Mouse (Mus musculus): ENCODE data around the gene Hist1h4n. TPM values are rescaled to one million over a fixed set of nuclear protein-coding genes. Genes with fewer than 3 reads are reported as not detected.
A peak's percentile ranks its signal among the peaks of the same experiment; 100 is the strongest.
"Not testable (repeated sequence)": the region's sequence is repeated elsewhere in the genome, so short reads cannot be mapped to it uniquely, and the experiment has no call there.

The Hist1h4n gene
- polyA plus RNA-seq, 1 experiment from 2014 or later: 2.9 TPM

DNA sequence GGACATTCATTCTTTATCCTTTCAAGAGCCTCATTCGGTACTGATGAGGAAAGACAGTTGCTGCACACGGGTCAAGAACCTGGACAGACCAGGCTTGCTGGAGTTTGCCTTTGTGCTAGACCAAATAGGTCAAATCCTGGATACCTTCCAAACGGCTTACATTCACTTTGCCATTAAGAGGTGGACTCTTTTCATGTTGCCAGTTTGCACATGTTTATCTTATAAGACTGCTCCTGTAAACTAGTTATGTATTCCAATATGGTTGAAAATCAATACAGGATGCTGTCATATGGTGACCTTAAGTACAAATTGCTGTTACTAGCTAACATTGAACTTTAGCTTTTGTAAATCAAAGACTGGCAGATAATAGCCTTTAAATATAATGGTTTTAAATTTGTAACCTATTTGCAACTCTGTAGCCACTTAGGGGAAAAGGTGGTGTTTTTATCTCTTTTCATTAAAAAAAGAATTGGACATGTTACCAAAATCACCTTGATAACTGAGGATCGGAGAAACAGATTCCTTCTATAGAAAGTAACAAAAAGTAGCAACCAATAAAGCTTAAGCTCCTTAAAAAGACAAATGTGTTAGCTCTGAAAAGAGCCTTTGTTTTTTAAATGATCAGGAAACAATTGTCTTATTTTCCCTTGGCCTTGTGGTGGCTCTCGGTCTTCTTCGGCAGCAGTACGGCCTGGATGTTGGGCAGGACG is 45.7 kb downstream of the Hist1h4n start:
- H3K9me3 ChIP-seq (ENCODE audit: control insufficient read depth, low read length): no peaks in the 10 kb centered on the region
- peak overlapping the region; percentile 51; the same call in 1 of the 2 replicates for H3K9ac ChIP-seq (ENCODE audit: low read depth, low read length)
- H3K36me3 ChIP-seq (ENCODE audit: control insufficient read depth, insufficient read depth, low read length): no peaks in the 10 kb centered on the region
- H3K4me2 ChIP-seq (ENCODE audit: low read length): peak overlapping the region; percentile 67
- peak overlapping the region; percentile 42 for H3K4me3 ChIP-seq (ENCODE audit: low read length)
- WGBS: 4% methylated on average over 8 of the region's 8 CpGs
- no peak for ATAC-seq
- H3K27me3 ChIP-seq (replicated peaks; ENCODE audit: control insufficient read depth, insufficient read depth, low read length): no peaks in the 10 kb centered on the region
- H3K4me1 ChIP-seq (ENCODE audit: control insufficient read depth, insufficient read depth, low read depth, low read length): peaks cover 23% of the 10 kb centered on the region
- H3K27ac ChIP-seq (ENCODE audit: low read depth, low read length): peak overlapping the region; percentile 72; the same call in 1 of the 2 replicates

- H3K4me3 ChIP-seq (ENCODE audit: low read length): no peak overlapping the region
- no peak for ATAC-seq
- 0 out of 2 replicates have a peak, but pooled peaks cover 2% of the 10 kb centered on the region for H3K27me3 ChIP-seq (replicated peaks; ENCODE audit: control insufficient read depth, insufficient read depth, low read length)
- H3K9ac ChIP-seq (ENCODE audit: low read depth, low read length): no peak overlapping the region; the same call in 1 of the 2 replicates
- no peaks in the 10 kb centered on the region for H3K36me3 ChIP-seq (ENCODE audit: control insufficient read depth, insufficient read depth, low read length)
- peak overlapping the region; percentile 56 for H3K4me2 ChIP-seq (ENCODE audit: low read length)
- H3K27ac ChIP-seq (ENCODE audit: low read depth, low read length): no peak overlapping the region
- WGBS: 18% methylated on average over 6 of the region's 6 CpGs
- peaks cover 30% of the 10 kb centered on the region for H3K4me1 ChIP-seq (ENCODE audit: control insufficient read depth, insufficient read depth, low read depth, low read length)
- H3K9me3 ChIP-seq (ENCODE audit: control insufficient read depth, low read length): no peaks in the 10 kb centered on the region
Observed at GRCm38 (mm10) chr13:21784311-21784710, 47.7 kb downstream of the Hist1h4n start.

- 2% methylated on average over 9 of the region's 9 CpGs for WGBS
- no peak overlapping the region for H3K27ac ChIP-seq (ENCODE audit: low read depth, low read length)
- peaks cover 32% of the 10 kb centered on the region for H3K4me1 ChIP-seq (ENCODE audit: control insufficient read depth, insufficient read depth, low read depth, low read length)
- no peak for ATAC-seq
- H3K4me2 ChIP-seq (ENCODE audit: low read length): peak overlapping the region; percentile 56
- no peaks in the 10 kb centered on the region for H3K9me3 ChIP-seq (ENCODE audit: control insufficient read depth, low read length)
- H3K27me3 ChIP-seq (replicated peaks; ENCODE audit: control insufficient read depth, insufficient read depth, low read length): 0 out of 2 replicates have a peak, but pooled peaks cover 2% of the 10 kb centered on the region
- H3K4me3 ChIP-seq (ENCODE audit: low read length): peak overlapping the region; percentile 35
- no peaks in the 10 kb centered on the region for H3K36me3 ChIP-seq (ENCODE audit: control insufficient read depth, insufficient read depth, low read length)
- H3K9ac ChIP-seq (ENCODE audit: low read depth, low read length): no peak overlapping the region; the same call in 1 of the 2 replicates
Observed at GRCm38 (mm10) chr13:21783734-21784161, 48.2 kb downstream of the Hist1h4n start.

DNA sequence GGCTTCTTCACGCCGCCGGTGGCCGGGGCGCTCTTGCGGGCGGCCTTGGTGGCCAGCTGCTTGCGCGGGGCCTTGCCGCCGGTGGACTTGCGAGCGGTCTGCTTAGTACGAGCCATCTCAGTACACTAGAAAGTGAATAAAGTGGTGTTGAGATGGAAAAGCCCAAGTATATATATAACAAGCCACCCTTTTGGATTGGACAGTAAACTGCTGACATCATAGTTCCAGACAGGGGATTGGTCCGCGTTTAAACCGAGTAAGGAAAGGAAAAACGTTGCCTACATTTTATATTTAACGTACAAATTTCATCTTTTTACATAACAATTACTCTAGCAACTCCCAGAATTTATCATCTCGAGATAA is 48.8 kb downstream of the Hist1h4n start, which contains the start of gene Hist1h3i:
Gene Hist1h3i (minus strand): TSS at position 116 of the 363 bp plus-strand sequence.
- Histone ChIP-seq H3K27ac (ENCODE audit: low read depth, low read length) (peak within 1 kb of the TSS; percentile 68), H3K4me3 (ENCODE audit: low read length) (peak within 1 kb of the TSS; percentile 37)
- WGBS: under 1% methylated on average over 13 of the region's 20 CpGs

GRCm38 (mm10) chr13:21782361-21783254 is 49.4 kb downstream of the Hist1h4n start:
- not testable (repeated sequence) for H3K36me3 ChIP-seq (ENCODE audit: control insufficient read depth, insufficient read depth, low read length); ATAC-seq; H3K9me3 ChIP-seq (ENCODE audit: control insufficient read depth, low read length); H3K27me3 ChIP-seq (replicated peaks; ENCODE audit: control insufficient read depth, insufficient read depth, low read length)
- WGBS: under 1% methylated on average over 14 of the region's 35 CpGs
- Histone ChIP-seq H3K4me2 (ENCODE audit: low read length) (peak overlapping the region; percentile 74), H3K4me1 (ENCODE audit: control insufficient read depth, insufficient read depth, low read depth, low read length) (peaks cover 35% of the 10 kb centered on the region), H3K4me3 (ENCODE audit: low read length) (peak overlapping the region; percentile 37), H3K9ac (ENCODE audit: low read depth, low read length) (peak overlapping the region; percentile 59), H3K27ac (ENCODE audit: low read depth, low read length) (peak overlapping the region; percentile 68)

More for the DNA sequence above, 48.8 kb downstream of the Hist1h4n start, which contains the start of gene Hist1h3i:
- peaks cover 35% of the 10 kb centered on the region for H3K4me1 ChIP-seq (ENCODE audit: control insufficient read depth, insufficient read depth, low read depth, low read length)
- H3K36me3 ChIP-seq (ENCODE audit: control insufficient read depth, insufficient read depth, low read length): no peaks in the 10 kb centered on the region
- ATAC-seq: peak; percentile 82
- peak within 1 kb of the TSS; percentile 59 for H3K9ac ChIP-seq (ENCODE audit: low read depth, low read length)
- H3K9me3 ChIP-seq (ENCODE audit: control insufficient read depth, low read length): no peaks in the 10 kb centered on the region
- H3K27me3 ChIP-seq (replicated peaks; ENCODE audit: control insufficient read depth, insufficient read depth, low read length): 0 out of 2 replicates have a peak, but pooled peaks cover 2% of the 10 kb centered on the region
- H3K4me2 ChIP-seq (ENCODE audit: low read length): peak within 1 kb of the TSS; percentile 74

Small RNA genes within 50 kb of the gene (microRNA-seq; reads per million reads assigned to microRNA genes)
- gene Gm19658 (not detected), gene Gm44346 (not detected), gene Gm44466 (not detected)

Other genes with a start within 250 kb of the Hist1h4n start
- not detected in 2 replicates for gene Olfr1362, start 218.2 kb downstream of the Hist1h4n start, polyA plus RNA-seq (2015; fragmentation: Nextera tagmentation; extraction: Ambion mirVana)
- 0.05 TPM in 1 of 2 replicates, not detected in the other for gene Olfr11, start 189.7 kb downstream of the Hist1h4n start, polyA plus RNA-seq (2015; fragmentation: Nextera tagmentation; extraction: Ambion mirVana)
- gene Olfr1361, start 168.8 kb downstream of the Hist1h4n start, polyA plus RNA-seq (2015; fragmentation: Nextera tagmentation; extraction: Ambion mirVana): not detected in 2 replicates
- gene Olfr1360, start 154.8 kb downstream of the Hist1h4n start, polyA plus RNA-seq (2015; fragmentation: Nextera tagmentation; extraction: Ambion mirVana): not detected in 2 replicates
- gene Olfr1359, start 134.1 kb downstream of the Hist1h4n start, polyA plus RNA-seq (2015; fragmentation: Nextera tagmentation; extraction: Ambion mirVana): not detected in 2 replicates
- not detected in 2 replicates for gene Hist1h2bl, start 116.1 kb downstream of the Hist1h4n start, polyA plus RNA-seq (2015; fragmentation: Nextera tagmentation; extraction: Ambion mirVana)
- 5.1 and 6.5 TPM in 2 replicates for gene Hist1h2ai, start 115.8 kb downstream of the Hist1h4n start, polyA plus RNA-seq (2015; fragmentation: Nextera tagmentation; extraction: Ambion mirVana)
- gene Hist1h3h, start 114.5 kb downstream of the Hist1h4n start, polyA plus RNA-seq (2015; fragmentation: Nextera tagmentation; extraction: Ambion mirVana): 0.98 TPM in 1 of 2 replicates, not detected in the other
- 0.50 and 1.2 TPM in 2 replicates for gene Hist1h2bm, start 110.2 kb downstream of the Hist1h4n start, polyA plus RNA-seq (2015; fragmentation: Nextera tagmentation; extraction: Ambion mirVana)
- 0.35 and 0.55 TPM in 2 replicates for gene Hist1h4j, start 97.1 kb downstream of the Hist1h4n start, polyA plus RNA-seq (2015; fragmentation: Nextera tagmentation; extraction: Ambion mirVana)
- gene Hist1h4k, start 81.7 kb downstream of the Hist1h4n start, polyA plus RNA-seq (2015; fragmentation: Nextera tagmentation; extraction: Ambion mirVana): not detected in 2 replicates
- 3.3 and 4.8 TPM in 2 replicates for gene Hist1h2ak, start 78.4 kb downstream of the Hist1h4n start, polyA plus RNA-seq (2015; fragmentation: Nextera tagmentation; extraction: Ambion mirVana)
- not detected in 2 replicates for gene Hist1h2bn, start 78.1 kb downstream of the Hist1h4n start, polyA plus RNA-seq (2015; fragmentation: Nextera tagmentation; extraction: Ambion mirVana)
- gene Hist1h1b, start 51.6 kb downstream of the Hist1h4n start, polyA plus RNA-seq (2015; fragmentation: Nextera tagmentation; extraction: Ambion mirVana): 2.7 and 3.1 TPM in 2 replicates
- gene Hist1h3i, start 48.8 kb downstream of the Hist1h4n start, polyA plus RNA-seq (2015; fragmentation: Nextera tagmentation; extraction: Ambion mirVana): 19.4 and 19.7 TPM in 2 replicates
- 1.2 TPM in 1 of 2 replicates, not detected in the other for gene Hist1h2an, start 45.0 kb downstream of the Hist1h4n start, polyA plus RNA-seq (2015; fragmentation: Nextera tagmentation; extraction: Ambion mirVana)
- not detected in 2 replicates for gene Hist1h2bp, start 44.7 kb downstream of the Hist1h4n start, polyA plus RNA-seq (2015; fragmentation: Nextera tagmentation; extraction: Ambion mirVana)
- gene Hist1h2bq, start 22.0 kb downstream of the Hist1h4n start, polyA plus RNA-seq (2015; fragmentation: Nextera tagmentation; extraction: Ambion mirVana): 4.0 and 4.4 TPM in 2 replicates
- gene Hist1h2ao, start 21.7 kb downstream of the Hist1h4n start, polyA plus RNA-seq (2015; fragmentation: Nextera tagmentation; extraction: Ambion mirVana): not detected in 2 replicates
- not detected in 2 replicates for gene Hist1h4m, start 20.4 kb downstream of the Hist1h4n start, polyA plus RNA-seq (2015; fragmentation: Nextera tagmentation; extraction: Ambion mirVana)
- 530 and 568 TPM in 2 replicates for gene Hist1h2ap, start 1.3 kb upstream of the Hist1h4n start, polyA plus RNA-seq (2015; fragmentation: Nextera tagmentation; extraction: Ambion mirVana)
- 3.8 and 4.2 TPM in 2 replicates for gene Hist1h2br, start 1.5 kb upstream of the Hist1h4n start, polyA plus RNA-seq (2015; fragmentation: Nextera tagmentation; extraction: Ambion mirVana)
- gene Zfp184, start 112.9 kb upstream of the Hist1h4n start, polyA plus RNA-seq (2015; fragmentation: Nextera tagmentation; extraction: Ambion mirVana): 10.6 and 12.4 TPM in 2 replicates
- gene Pom121l2, start 149.0 kb upstream of the Hist1h4n start, polyA plus RNA-seq (2015; fragmentation: Nextera tagmentation; extraction: Ambion mirVana): not detected in 2 replicates
- not detected in 2 replicates for gene Prss16, start 177.5 kb upstream of the Hist1h4n start, polyA plus RNA-seq (2015; fragmentation: Nextera tagmentation; extraction: Ambion mirVana)
- not detected in 2 replicates for gene Hist1h2ah, start 203.4 kb upstream of the Hist1h4n start, polyA plus RNA-seq (2015; fragmentation: Nextera tagmentation; extraction: Ambion mirVana)
- 0.70 and 0.87 TPM in 2 replicates for gene Hist1h2bk, start 203.7 kb upstream of the Hist1h4n start, polyA plus RNA-seq (2015; fragmentation: Nextera tagmentation; extraction: Ambion mirVana)
- gene Hist1h4i, start 209.2 kb upstream of the Hist1h4n start, polyA plus RNA-seq (2015; fragmentation: Nextera tagmentation; extraction: Ambion mirVana): 6.5 and 6.7 TPM in 2 replicates
- gene Hist1h2ag, start 210.7 kb upstream of the Hist1h4n start, polyA plus RNA-seq (2015; fragmentation: Nextera tagmentation; extraction: Ambion mirVana): 3.0 and 5.8 TPM in 2 replicates
- gene Hist1h2bj, start 211.0 kb upstream of the Hist1h4n start, polyA plus RNA-seq (2015; fragmentation: Nextera tagmentation; extraction: Ambion mirVana): 2.2 and 2.5 TPM in 2 replicates